Mouse (Mus musculus): Measurements from ENCODE around the gene Tpra1.

DNA sequence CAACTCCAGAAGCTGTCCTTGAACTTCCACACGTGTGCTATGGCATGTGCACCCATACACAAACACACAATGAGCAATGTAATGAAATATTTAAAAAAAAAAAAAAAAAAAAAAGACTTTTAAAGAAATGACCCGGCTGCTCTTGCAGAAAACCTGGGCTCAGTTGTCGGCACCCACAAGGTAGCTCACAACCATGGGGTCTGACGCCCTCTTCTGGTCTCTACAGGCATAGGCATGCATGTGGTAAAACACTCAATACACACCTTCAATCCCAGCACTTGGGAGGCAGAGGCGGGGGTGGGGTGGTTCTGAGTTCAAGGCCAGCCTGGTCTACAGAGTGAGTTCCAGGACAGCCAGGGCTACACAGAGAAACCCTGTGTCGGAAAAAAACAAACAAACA, 6.1 kb upstream of the Tpra1 start:
- TF ChIP-seq CTCF (IDR thresholded peaks at IDR 0.05; ENCODE audit: insufficient read depth, low read depth, low read length) (no peak), POLR2A (IDR thresholded peaks at IDR 0.05; ENCODE audit: insufficient read depth, low read depth, low read length) (no peak)
